Mouse (Mus musculus): ENCODE measurements around the gene Cpt1c. TPM values are rescaled to one million over a fixed set of nuclear protein-coding genes. Genes with fewer than 3 reads are reported as not detected.

Gene Cpt1c
- total RNA-seq, 1 experiment from 2014 or later = 0.20 TPM

DNA sequence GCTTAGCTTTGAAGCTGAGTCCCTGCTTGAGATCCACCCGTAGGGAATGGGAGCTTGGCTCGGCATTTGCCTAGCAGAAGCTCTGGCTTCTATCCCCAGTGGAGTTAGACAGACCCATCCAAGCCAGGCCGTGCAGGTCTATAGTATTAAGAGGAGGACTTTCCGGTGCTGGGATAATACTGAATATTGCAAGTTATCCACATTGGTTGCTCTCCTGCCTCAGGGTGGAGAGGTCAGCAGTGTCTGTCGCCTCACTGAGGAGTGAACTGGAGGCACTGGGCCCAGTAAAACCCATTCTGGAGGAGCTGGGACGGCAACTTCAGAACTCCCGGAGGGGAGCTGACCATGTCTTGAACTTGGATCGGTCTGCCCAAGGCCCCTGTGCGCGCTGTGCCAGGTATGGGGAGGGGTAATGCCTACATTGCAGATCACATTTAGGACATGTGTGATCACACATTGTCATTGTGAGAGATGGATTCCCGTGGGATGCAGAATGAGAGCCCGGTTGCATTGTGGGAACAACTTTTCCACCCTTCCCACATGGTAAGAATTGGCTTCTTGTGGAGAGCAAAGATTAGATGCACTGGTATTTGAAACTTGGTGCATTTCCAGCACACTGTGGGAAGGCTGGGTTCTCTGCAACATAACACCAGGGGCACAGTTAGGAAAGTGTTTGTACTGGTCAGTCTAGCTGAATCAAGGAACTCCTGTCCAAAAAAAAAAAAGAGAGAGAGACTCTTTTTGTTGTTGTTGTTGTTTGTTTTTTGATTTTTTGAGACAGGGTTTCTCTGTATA, 20.4 kb downstream of the Cpt1c start:
- no peak for ATAC-seq (replicated peaks in 1 of 2; ENCODE audit: insufficient read depth in 1 of 2, low FRiP score in 2 of 2, low TSS enrichment in 1 of 2, low read depth in 1 of 2, poor library complexity in 2 of 2, severe bottlenecking in 2 of 2)

DNA sequence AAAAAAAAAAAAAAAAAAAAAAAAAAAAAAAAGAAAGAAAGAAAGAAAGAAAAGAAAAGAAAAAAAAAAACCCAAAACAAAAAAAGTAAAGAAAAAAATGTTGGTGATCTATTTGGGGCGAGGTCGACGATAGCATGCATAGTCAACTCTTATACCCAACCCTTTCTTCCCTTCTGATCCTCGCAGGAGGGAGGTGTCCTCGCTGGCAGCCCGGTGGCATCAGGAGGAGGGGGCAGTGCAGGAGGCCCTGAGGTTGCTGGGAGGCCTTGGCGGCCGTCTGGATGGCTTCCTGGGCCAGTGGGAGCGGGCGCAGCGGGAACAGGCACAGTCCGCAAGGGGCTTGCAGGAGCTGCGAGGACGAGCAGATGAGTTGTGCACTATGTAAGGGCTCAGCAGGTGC, 21.1 kb downstream of the Cpt1c start:
- ATAC-seq (replicated peaks in 1 of 2; ENCODE audit: insufficient read depth in 1 of 2, low FRiP score in 2 of 2, low TSS enrichment in 1 of 2, low read depth in 1 of 2, poor library complexity in 2 of 2, severe bottlenecking in 2 of 2) = no peak

DNA sequence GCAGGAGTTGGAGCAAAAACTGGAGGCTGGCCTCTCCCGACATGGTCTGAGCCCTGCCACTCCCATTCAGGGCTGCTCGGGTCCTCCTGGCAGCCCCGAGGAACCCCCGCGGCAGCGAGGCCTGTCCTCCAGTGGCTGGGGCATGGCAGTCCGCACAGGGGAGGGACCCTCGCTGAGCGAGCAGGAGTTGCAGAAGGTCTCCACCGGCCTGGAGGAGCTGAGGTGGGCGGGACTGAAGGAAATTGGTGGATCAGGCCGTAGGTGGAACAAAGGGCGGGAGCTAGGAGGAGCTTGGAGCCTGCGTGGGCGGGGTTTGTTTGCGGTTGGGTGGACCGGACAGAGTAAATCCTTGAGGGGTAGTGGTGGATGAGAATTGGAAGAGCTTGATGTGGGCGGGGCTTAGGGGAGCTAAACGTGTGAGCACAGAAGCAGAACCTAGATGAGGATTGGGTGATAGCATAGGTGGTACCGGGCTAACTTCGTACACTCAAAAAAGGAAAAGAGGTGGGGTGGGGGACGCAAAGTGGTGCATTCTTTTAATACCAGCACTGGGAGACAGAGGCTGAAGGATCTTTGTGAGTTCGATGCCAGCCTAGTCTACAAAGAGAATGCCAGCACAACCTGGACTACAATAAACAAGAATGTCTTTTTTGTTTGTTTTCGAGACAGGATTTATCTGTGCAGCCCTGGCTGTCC, 21.9 kb downstream of the Cpt1c start:
- peak; percentile 84 to 89 for ATAC-seq (replicated peaks in 1 of 2; ENCODE audit: insufficient read depth in 1 of 2, low FRiP score in 2 of 2, low TSS enrichment in 1 of 2, low read depth in 1 of 2, poor library complexity in 2 of 2, severe bottlenecking in 2 of 2)

DNA sequence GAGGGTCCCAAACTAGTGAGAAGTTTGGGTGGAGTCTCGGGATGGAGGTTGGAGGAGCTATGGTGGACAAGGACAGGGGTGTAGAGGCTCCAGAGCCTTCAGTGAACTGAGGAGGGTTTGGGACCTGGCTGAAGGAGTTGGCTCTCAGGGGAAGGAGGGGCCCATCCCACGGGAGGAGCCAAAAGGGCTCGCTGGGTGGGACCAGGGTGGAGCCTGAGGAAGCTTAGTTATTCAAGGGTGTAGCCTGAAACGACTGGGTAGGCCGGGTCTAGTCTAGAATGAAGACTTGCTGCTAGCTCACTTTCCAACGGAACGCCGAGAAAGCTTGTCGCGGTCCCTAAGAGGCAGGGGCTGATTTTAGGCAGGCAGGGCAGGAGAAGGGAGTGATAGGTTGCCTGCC, 22.7 kb downstream of the Cpt1c start:
- peak; percentile 70 for ATAC-seq (replicated peaks in 1 of 2; ENCODE audit: insufficient read depth in 1 of 2, low FRiP score in 2 of 2, low TSS enrichment in 1 of 2, low read depth in 1 of 2, poor library complexity in 2 of 2, severe bottlenecking in 2 of 2)

DNA sequence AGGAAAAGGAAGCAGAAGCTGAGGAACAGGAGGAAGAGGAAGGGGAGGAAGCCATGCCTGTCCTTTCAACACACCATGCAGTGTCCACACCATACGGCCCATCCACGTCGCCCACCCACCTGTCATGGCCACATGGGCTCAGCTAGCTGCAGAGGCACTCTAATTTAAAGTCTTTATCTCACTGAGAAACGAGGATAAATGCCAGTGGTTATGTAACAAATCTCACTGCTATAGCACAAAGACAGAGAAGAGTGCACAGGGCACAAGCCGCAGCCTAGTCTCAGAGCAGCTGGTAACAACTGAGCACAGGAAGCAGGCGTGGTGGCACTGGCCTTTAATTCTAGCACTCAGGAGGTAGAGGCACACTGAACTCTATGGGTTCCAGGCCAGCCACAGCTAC, 24.7 kb downstream of the Cpt1c start:
- ATAC-seq (replicated peaks in 1 of 2; ENCODE audit: insufficient read depth in 1 of 2, low FRiP score in 2 of 2, low TSS enrichment in 1 of 2, low read depth in 1 of 2, poor library complexity in 2 of 2, severe bottlenecking in 2 of 2) = no peak

DNA sequence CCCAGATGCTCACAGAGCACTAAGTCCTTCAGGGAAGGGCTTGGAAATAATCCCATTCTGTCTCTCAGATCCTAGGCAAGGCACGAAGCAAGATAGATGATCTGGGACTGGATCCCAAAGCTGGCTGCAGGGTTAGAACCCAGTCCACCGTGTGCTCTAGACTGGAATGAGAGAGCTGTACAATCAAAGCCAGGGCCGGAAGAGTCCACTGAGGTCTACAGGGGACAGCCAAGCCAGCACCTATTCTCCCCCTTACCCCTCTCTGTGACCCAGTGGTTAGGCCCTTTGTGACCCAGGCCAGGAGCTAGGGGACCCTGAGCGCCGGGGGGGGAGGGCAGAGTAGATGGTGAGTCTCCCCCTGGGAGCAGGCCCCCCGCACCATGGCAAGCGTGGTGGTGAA, 31.7 kb downstream of the Cpt1c start, which contains the start of gene Tsks:
Gene Tsks, plus strand, starts transcription at position 301 of the 400 bp plus-strand sequence.
- no peak for ATAC-seq (replicated peaks in 1 of 2; ENCODE audit: insufficient read depth in 1 of 2, low FRiP score in 2 of 2, low TSS enrichment in 1 of 2, low read depth in 1 of 2, poor library complexity in 2 of 2, severe bottlenecking in 2 of 2)

DNA sequence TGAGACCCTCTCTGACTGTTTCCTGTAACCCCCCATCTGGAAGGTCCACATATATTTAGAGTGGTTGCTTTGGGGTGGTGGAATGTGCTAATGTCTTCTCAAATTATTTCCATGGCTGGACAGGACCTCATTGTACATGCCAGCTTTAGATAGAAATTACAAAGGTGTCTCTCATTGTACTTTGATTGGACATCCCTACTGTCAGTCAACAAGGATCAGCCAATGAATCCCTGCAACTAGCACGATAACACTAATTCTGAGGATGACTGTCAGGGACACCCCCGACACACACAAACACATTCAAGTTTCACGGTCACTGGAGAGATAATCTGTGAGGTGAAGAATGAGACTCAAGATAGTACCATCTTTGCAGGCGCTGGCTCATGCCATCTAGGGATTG, 36.0 kb downstream of the Cpt1c start:
- ATAC-seq (replicated peaks in 1 of 2; ENCODE audit: insufficient read depth in 1 of 2, low FRiP score in 2 of 2, low TSS enrichment in 1 of 2, low read depth in 1 of 2, poor library complexity in 2 of 2, severe bottlenecking in 2 of 2) = no peak

DNA sequence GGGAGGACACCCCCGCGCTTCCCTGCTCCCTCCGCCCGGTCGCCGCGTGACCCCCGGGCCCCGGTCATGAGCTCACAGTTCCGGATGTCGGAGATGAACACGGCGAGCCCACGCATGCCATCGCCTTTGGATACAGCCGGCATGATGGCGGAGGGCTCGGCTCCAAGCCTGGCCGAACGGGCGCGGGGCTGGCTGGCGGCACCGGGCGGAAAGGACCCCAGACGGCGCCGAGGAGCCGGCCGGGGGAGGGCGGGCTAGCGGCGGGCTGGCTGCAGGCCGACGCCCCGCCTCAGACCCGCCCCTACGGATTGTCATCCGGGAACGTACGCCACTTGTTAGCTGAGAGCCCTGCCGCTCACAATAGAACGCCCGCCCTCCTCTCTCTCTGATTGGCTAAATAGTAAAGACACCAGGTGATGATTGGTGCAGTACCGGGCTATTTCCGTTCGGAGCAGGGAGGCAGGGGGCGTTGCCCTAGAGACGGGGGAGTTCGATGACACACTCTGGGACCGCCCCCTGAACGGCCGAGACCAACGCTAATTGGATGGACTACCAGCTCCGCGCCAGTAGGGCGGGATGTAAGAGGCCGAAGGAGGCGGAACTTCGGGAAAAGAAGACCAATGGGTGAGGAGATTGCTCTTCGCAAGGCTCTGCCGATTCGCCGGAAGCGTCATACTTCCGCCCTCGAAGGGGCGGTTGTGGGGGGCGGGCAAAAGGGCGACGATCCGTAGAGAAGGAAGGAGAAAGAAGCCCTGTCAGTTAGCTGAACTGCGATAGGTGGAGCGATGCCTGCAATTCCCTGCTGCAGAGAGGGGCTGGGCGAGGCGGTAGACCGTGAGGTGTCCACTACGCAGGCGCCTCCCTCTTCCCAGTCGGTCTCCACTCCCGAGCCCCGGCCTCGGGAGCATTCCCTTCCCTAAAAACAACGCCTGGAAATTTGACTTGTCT, 45.2 kb downstream of the Cpt1c start, which contains the start of gene Ap2a1:
Gene Ap2a1, minus strand, starts transcription at position 293 of the 948 bp plus-strand sequence.
- ATAC-seq (replicated peaks in 1 of 2; ENCODE audit: insufficient read depth in 1 of 2, low FRiP score in 2 of 2, low TSS enrichment in 1 of 2, low read depth in 1 of 2, poor library complexity in 2 of 2, severe bottlenecking in 2 of 2) = peak; percentile 97

DNA sequence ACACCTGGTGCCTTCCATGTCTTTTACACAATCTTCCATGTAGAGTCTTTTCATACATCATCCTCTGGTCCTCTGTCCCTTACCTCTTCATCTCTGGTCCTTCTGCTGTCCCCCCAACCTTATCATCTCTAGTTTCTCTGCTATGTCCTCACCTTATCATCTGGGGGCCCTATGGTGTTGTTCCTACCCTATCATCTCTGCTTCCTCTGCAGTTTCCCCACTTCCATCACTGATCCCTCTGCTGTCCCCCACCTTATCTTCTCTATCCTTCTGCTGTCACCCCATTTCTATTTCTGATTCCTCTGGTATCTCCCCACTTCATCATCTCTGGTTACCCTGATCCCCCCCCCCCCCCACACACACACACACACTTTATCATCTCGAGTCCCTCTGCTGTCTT, 46.1 kb downstream of the Cpt1c start:
- ATAC-seq (replicated peaks in 1 of 2; ENCODE audit: insufficient read depth in 1 of 2, low FRiP score in 2 of 2, low TSS enrichment in 1 of 2, low read depth in 1 of 2, poor library complexity in 2 of 2, severe bottlenecking in 2 of 2) = no peak

DNA sequence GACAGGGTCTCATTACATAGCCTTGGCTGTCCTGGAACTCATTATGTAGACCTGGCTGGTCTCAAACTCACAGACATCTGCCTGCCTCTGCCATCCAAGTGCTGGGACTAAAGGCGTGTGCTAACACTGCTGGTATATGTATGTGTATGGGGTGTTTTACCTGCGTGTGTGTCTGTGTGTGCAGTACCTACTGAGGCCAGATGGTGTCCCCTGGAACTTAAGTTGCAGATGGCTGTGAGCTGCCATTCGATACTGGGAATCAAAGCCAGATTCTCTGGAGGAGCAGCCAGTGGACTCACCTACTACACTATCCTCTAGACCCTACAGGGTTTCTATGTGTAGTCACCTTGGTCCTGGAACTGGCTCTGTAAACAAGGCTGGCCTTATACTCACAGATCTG, 49.2 kb downstream of the Cpt1c start:
- ATAC-seq (replicated peaks in 1 of 2; ENCODE audit: insufficient read depth in 1 of 2, low FRiP score in 2 of 2, low TSS enrichment in 1 of 2, low read depth in 1 of 2, poor library complexity in 2 of 2, severe bottlenecking in 2 of 2) = no peak

DNA sequence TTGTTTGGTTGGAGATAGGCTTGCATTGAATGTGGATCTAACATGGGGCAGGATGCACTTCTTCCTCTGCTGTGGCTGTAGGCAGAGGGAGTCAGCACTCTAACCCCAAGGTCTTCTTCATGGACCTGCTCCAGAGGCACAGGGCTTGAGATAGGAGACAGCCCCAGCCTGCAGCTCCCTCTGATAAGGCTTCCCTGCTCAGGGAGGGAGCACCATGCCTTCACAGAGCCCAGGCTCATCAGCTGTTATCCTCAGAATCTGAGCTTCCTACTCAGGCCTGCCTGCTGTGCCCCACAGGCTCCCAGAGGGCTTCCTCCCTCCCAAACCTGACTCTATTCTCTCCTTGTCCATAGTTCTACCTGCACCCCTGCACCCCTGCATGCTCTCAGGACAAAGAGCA, 52.1 kb downstream of the Cpt1c start:
- no peak for ATAC-seq (replicated peaks in 1 of 2; ENCODE audit: insufficient read depth in 1 of 2, low FRiP score in 2 of 2, low TSS enrichment in 1 of 2, low read depth in 1 of 2, poor library complexity in 2 of 2, severe bottlenecking in 2 of 2)

DNA sequence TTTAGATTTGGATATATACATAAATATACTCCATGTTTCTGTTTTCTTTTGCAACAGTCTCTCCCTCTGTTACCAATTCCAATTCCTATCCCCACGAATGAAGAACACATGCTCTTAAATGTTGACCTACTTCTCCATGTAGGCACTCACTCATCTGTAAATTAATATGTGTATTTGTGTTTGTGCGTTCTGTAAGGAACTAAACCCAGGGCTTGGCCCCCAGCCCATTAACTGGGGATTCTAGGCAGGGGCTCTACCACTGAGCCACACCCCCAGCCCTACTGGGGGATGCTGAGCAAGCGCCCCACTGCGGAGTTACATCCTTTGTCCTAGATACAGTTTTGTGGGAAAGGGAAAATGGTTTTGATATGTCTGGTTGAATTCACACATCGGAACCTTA, 55.5 kb downstream of the Cpt1c start:
- ATAC-seq (replicated peaks in 1 of 2; ENCODE audit: insufficient read depth in 1 of 2, low FRiP score in 2 of 2, low TSS enrichment in 1 of 2, low read depth in 1 of 2, poor library complexity in 2 of 2, severe bottlenecking in 2 of 2) = no peak

DNA sequence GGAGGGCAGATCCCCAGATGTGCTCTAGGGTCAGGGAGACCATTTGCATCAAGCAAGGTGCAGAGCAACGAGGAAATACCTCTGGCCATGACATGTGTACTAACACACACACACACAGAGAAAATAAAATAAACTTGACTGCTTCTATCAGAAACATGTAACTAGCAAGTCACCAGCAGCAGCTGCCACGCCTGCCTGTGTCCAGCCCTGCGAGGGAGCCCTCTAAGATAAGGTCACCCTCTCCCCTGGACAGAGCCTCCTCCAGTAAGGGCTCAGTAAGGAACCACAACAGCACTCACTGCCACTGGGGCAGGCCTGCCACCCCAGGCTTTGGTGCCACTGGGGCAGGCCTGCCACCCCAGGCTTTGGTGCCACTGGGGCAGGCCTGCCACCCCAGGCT, 56.4 kb downstream of the Cpt1c start:
- no peak for ATAC-seq (replicated peaks in 1 of 2; ENCODE audit: insufficient read depth in 1 of 2, low FRiP score in 2 of 2, low TSS enrichment in 1 of 2, low read depth in 1 of 2, poor library complexity in 2 of 2, severe bottlenecking in 2 of 2)

DNA sequence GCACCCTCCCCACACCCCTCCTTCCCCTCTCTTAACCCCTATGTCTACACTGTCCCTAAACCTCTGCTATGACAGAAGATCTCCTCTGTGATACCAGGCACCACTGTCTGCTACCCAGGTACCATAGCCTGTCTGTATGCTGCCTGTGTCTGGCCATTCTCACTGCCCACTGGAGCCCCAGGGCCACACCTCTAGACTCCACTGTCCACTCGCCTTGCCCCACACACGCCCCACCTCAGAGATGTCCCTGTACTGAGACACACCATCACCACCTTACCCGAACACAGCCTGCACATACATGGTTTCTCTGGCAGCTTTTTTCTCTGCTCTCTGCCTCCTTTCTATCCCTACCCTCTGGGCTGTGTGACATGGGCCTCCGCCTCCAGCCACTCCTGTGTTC, 57.8 kb downstream of the Cpt1c start:
- no peak for ATAC-seq (replicated peaks in 1 of 2; ENCODE audit: insufficient read depth in 1 of 2, low FRiP score in 2 of 2, low TSS enrichment in 1 of 2, low read depth in 1 of 2, poor library complexity in 2 of 2, severe bottlenecking in 2 of 2)

DNA sequence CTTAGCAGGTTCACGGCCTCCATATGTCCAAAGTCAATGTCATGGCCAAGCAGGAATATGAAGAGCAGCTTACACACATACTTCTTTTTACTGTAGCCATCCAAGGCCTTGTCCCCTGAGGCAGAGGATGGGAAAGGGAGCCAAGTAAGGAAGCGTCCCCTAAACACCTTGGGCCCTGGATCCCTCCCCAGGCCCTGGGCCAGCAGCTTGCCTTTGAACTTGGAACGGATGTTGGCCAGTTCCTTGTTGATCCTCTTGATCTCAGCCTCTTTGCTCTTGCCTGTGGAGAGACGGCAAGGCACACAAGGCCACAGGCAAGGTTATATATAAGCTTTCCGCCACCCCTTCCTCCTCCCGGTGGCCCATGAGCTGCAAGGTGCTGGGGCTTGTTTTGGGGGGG, 58.5 kb downstream of the Cpt1c start:
- no peak for ATAC-seq (replicated peaks in 1 of 2; ENCODE audit: insufficient read depth in 1 of 2, low FRiP score in 2 of 2, low TSS enrichment in 1 of 2, low read depth in 1 of 2, poor library complexity in 2 of 2, severe bottlenecking in 2 of 2)

DNA sequence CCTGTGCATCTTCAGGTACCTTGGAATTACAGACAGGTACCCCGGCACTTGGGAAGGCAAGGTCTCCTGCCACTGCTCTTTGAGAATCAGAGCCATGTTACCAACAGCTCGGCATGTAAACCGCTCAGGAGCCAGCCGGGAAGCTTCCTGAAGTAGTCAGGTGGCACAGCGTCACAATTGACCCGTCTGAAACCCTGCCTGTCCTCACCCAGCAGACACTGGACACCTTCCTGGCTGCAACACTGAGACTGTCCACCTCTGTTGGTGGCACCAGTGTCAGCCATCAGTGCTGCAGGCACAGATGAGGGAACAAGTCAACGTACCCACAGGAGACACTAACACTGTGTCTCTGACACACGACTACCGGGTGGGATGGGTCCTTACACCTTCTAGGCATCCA, 59.3 kb downstream of the Cpt1c start:
- no peak for ATAC-seq (replicated peaks in 1 of 2; ENCODE audit: insufficient read depth in 1 of 2, low FRiP score in 2 of 2, low TSS enrichment in 1 of 2, low read depth in 1 of 2, poor library complexity in 2 of 2, severe bottlenecking in 2 of 2)

DNA sequence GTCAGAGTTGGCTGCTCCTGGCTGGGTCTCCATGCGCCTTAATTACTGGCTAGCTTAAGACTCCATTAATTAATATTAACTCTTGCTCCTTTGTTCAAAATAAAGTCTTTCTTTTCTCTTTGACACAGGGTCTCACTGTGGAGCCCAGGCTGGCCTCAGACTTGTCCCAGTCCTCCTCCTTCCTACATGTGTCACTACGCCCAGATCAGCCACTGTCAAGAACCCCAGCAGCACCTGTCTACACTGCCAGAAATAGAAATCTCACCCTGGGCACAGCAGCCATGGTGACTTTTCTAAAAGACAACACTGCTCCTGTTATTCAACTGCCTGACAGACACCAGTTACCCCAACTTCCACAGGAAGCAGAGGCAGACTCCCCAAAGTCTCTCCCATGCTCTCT, 60.3 kb downstream of the Cpt1c start:
- no peak for ATAC-seq (replicated peaks in 1 of 2; ENCODE audit: insufficient read depth in 1 of 2, low FRiP score in 2 of 2, low TSS enrichment in 1 of 2, low read depth in 1 of 2, poor library complexity in 2 of 2, severe bottlenecking in 2 of 2)
